ENCODE assay signal across 19 mouse cellular contexts in genomic region chr13:109169335-109169606, GRCm38 (mm10).
"Had no signal": no experiment of that assay in that cellular context is flagged by ENCODE, and none has a peak within 500 bp of the region (broad histone marks: within the 10 kb centered on the region; RNA-seq: fewer than 3 reads in every experiment).

No protein-coding gene starts in this region.

- H3K4me1 ChIP-seq: intestine, embryonic 15.5 days; kidney, embryonic 15.5 days; limb, embryonic 12.5 days; limb, embryonic 15.5 days had no signal

- H3K4me2 ChIP-seq: intestine, embryonic 15.5 days; kidney, embryonic 15.5 days; limb, embryonic 12.5 days; limb, embryonic 15.5 days; liver, embryonic 11.5 days; lung, embryonic 14.5 days had no signal

- H3K36me3 ChIP-seq: intestine, embryonic 15.5 days; kidney, embryonic 15.5 days; limb, embryonic 12.5 days; limb, embryonic 15.5 days had no signal

- ATAC-seq: intestine, embryonic 15.5 days; liver, postnatal 0 days; lung, postnatal 0 days had no signal

- H3K27ac ChIP-seq: intestine, embryonic 15.5 days; kidney, embryonic 15.5 days; limb, embryonic 12.5 days; limb, embryonic 15.5 days; liver, embryonic 14.5 days; macrophage; stomach, postnatal 0 days had no signal

- DNase-seq: kidney, adult 11 months; kidney, adult 8-10 months; kidney, postnatal 10 days; kidney, postnatal 36 days; left cerebral cortex, postnatal 4 days; liver, postnatal 0 days; lung, embryonic 14.5 days; thymus, adult 2 months; thymus, postnatal 14 days; thymus, postnatal 4 days had no signal

- H3K9ac ChIP-seq: intestine, embryonic 15.5 days; kidney, embryonic 15.5 days; limb, embryonic 12.5 days; limb, embryonic 15.5 days; liver, embryonic 14.5 days; liver, postnatal 0 days; lung, embryonic 14.5 days had no signal

- H3K4me3 ChIP-seq: intestine, embryonic 15.5 days; kidney, embryonic 15.5 days; limb, embryonic 12.5 days; limb, embryonic 15.5 days had no signal

- H3K27me3 ChIP-seq: intestine, embryonic 15.5 days; kidney, embryonic 15.5 days; limb, embryonic 15.5 days had no signal

- H3K9me3 ChIP-seq: intestine, embryonic 15.5 days; kidney, embryonic 15.5 days; limb, embryonic 12.5 days; limb, embryonic 15.5 days had no signal
